Mouse (Mus musculus): Measurements from ENCODE around the gene Adap1.
A peak's percentile ranks its signal among the peaks of the same experiment; 100 is the strongest.

Gene Adap1

DNA sequence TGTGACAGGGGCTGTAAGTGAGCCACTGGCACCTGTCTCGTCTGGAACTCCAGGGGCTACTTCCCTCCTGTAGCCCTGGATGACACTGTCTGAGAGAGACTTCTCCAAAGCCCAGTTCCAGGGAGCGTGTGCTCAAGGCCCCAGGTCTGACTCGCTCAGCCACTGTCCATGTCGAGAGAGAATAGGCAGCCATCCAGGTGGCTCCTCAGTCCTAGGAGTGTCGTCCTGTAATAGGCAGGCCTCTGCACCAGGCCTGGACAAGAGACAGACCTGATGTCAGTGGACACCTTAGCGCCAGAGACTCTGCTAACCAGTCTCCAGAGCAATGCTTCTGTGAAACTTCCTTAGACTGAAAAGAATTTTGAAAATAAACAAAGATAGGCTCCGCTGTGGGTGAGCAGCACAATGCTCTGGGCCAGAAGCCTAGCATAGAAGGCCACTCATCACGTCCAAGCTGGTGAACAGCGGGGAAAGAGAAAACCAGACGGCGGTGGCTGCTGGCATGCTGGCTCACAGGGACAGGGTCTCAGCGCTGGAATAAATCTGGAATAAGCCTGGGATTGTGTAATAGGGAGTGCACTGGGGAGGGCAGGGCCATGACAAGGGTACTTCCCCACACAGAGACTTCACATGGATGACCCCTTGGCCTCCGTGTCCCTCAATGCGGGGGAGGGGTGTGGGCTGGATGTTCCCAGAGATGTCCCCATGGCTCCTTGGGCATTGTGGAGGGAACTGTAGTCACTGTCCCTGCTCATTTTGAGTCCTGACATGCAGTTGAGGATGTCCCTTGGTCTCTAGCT, 39.1 kb downstream of the Adap1 start:
- no peak for DNase-seq (ENCODE audit: extremely low spot score, low spot score)

- no peak for DNase-seq (ENCODE audit: extremely low spot score, low spot score)
These were observed 39.9 kb downstream of the Adap1 start for GRCm38 (mm10) chr5:139285383-139286067.

DNA sequence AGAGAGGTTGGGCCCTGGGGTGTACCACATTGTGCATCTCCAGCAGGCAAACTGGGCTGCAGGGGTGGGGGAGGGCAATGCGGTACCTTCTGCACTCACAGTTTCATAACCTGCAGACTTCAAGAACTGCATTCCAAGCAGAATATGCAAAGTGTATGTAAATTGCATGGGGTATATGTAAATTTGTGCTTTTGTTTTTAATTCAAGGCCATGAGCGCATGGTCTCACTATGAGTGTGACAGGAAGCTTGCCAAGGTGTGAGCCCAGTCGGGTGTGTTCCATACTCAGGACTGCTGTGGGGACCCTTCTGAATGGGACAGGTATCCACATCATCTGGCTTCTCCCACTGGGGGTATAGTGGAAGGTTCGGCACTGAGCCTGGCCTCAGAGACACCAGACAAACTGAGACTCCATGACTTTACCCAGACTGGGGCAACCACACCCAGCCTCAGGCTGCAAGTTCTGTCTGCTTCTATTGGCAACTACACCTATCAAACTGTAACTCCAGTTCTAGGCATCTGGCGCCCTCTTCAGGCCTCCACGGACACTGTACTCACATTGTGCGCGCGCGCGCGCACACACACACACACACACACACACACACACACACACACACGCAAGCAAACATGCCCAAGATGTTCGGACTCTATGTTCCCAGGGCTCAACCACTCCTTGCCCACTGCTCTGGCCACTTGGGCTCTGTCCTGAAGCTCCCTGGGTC, 41.8 kb downstream of the Adap1 start:
- DNase-seq (ENCODE audit: extremely low spot score, low spot score): no peak

GRCm38 (mm10) chr5:139282191-139282590, 43.2 kb downstream of the Adap1 start:
- DNase-seq (ENCODE audit: extremely low spot score, low spot score): peak; percentile 88

DNA sequence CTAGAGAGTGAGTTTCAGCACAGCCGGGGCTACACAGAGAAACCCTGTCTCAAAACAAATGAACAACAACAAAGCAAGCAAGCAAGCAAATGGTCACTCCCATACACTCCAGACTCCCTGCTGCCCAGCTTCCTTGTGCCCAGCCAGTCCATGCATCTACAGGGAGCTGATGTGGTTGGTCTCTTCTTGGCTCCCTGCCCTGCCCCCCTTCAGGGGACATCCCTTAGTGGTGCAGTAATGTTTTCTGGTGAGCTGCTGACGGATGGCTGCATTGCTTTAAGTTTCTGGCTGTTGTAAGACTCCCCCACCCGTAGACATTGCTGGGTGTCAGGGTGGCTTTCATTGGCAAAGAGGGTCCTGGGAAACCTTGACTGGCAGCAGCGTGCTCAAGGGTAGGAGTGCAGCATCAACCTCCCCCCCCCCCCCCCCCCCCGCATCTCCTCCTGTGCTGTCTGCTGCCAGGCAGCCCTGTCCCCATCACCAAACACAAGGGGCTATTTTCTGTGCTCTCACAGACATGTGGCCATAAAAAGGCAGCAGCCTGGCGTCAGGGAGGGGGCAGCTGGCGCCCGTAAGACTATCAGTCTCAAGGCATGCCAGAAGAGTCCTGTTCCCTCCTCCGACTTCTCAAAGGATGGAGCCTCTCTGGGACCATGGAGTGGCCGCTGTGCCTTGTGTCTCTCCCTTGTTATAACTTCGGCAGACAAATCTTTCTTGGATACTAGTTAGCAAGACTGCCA, 43.9 kb downstream of the Adap1 start:
- DNase-seq (ENCODE audit: extremely low spot score, low spot score): no peak

DNA sequence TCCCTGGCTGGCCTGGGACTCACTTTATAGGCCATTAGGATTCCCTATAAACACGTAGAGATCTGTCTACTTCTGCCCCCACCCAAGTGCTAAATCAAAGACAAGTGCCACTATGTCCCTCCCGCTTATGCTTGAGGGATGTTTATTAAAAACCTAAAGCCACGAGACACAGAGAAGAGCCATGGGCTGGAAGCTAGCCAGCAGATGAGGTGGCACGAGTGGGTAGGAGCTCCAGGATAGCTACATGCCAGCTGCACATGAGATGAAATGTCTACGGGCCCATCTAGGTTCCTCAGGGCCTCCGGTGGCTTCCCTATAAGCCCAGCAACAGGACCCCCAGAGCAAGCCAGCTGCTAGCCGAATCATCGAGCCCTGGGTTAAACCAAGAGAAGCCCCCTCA, 48.1 kb downstream of the Adap1 start:
- no peak for DNase-seq (ENCODE audit: extremely low spot score, low spot score)

DNA sequence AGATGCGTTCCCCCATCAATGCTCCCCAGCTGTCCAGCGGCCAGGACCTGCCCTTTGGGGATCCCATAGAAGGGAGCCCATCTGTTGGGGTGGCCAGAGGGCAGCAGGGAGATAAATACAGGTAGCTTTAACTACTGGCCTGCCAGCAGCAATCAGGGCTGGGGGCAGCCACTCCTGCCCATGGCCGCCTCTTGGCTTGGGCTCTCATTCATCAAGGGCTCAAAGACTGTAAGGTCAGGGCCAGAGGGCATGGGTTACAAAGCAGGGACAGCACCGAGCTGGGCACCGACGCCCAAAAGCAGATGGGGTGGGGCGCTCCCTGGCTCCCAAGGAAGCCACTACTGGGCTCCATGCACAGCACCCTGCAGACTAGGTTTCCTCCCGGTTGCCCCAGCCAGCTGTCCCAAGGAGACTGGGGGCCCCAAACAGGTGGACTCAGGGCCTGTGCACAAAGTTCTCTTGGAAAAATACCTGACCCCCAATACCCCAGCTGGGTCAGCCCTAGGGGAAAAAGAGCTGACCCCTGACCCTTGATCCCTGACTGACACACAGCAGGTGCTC, 53.3 kb downstream of the Adap1 start:
- no peak for DNase-seq (ENCODE audit: extremely low spot score, low spot score)

DNA sequence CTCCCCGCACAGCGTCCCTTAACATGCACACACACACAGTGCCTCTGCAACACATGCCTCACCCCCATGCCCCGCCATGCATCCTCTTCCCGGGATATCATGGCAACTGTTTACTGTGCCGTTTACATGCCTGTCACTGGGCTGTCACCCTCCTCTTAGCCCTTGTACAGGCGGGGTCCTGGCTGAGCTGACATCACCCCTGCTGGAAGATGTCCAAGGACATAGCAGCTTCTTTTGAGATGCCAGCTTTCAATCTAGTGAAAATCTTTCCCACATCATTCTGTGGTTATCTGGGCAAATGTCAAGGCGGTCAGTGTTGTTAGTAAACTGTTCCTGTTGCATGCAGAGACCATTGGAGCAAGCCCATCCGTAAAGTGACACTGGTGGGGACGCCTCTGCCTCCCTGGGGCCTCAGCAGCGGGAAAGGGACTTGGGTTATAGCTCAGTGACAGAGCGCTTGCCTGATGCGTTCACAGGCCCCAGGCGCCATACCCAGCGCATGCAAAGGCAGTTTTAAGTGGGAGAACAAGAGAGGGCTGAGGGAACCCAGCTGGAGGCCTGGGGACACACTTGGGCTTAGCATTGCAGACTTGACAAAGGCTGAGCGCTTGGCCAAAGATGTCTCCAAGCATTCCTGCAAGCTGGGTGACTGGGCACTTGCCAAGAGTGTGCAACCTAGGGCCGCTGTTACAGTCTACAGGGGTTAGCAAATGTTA, 54.5 kb downstream of the Adap1 start:
- DNase-seq (ENCODE audit: extremely low spot score, low spot score): no peak

- no peak for DNase-seq (ENCODE audit: extremely low spot score, low spot score)
These were observed 57.8 kb downstream of the Adap1 start for GRCm38 (mm10) chr5:139267661-139268060.

- no peak for DNase-seq (ENCODE audit: extremely low spot score, low spot score)
These were observed 64.0 kb downstream of the Adap1 start for GRCm38 (mm10) chr5:139261403-139261802.

- no peak for DNase-seq (ENCODE audit: extremely low spot score, low spot score)
These were observed 65.6 kb downstream of the Adap1 start for GRCm38 (mm10) chr5:139259853-139260252.

- DNase-seq (ENCODE audit: extremely low spot score, low spot score): no peak
These were observed 66.9 kb downstream of the Adap1 start for GRCm38 (mm10) chr5:139258371-139259035.

DNA sequence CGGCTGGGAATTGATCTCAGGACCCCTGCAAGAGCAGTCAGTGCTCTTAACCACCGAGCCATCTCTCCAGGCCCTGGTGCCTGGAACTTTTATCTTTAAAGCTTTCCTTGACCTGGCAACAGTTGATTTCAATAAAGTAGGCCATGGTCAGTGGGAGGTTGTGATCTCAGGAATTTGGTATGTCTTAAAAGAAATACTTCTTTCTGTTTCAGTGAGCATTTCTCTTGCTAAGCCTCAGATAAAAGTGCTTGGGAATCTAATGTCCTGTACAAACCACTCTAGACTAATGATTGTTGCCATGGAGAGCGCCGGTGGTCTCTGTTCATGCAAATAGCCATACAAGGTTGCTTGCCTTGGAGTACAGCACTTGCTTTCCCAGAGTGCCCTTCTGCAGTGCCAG, 67.6 kb downstream of the Adap1 start:
- DNase-seq (ENCODE audit: extremely low spot score, low spot score): no peak

DNA sequence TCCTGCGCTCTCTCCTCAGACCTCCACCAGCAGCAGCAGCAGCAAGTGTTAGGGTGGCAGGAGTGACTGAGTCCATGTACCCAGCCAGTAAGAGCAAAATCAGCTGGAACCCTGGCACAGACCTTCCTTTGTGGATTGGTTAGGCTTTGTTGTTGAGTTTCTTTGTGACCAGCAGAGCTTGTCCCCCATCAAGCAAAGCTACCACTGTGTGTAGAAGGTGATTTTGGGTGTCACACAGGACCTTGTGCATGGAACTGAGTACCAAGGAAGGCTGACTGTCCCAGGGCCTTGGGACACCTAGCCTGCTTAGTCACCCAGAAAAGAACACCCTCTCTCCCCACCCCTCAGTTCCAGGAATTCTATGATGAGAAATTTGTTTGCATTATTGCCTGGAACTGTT, 68.2 kb downstream of the Adap1 start:
- no peak for DNase-seq (ENCODE audit: extremely low spot score, low spot score)

GRCm38 (mm10) chr5:139256211-139256765, 69.1 kb downstream of the Adap1 start:
- DNase-seq (ENCODE audit: extremely low spot score, low spot score): no peak

GRCm38 (mm10) chr5:139255777-139256176, 69.6 kb downstream of the Adap1 start:
- DNase-seq (ENCODE audit: extremely low spot score, low spot score): no peak

DNA sequence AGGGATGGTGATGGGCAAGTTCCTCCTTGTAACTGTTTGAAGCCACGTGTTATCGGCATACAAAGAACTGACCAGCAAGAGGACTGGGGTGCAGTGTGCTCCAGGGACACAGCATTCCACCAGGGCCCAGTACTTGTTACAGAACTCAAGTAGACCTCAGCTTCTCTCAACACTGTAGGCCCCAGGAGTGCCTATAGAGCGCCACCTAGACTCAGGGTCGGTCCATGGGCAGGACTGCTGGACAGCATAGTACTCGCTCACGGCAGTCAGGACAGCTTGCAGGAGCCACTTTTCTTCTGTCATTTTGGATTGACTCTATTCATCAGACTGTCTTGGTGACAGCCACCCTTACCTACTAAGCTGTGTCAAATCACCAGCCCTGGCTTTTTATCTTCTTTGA, 70.5 kb downstream of the Adap1 start:
- no peak for DNase-seq (ENCODE audit: extremely low spot score, low spot score)

DNA sequence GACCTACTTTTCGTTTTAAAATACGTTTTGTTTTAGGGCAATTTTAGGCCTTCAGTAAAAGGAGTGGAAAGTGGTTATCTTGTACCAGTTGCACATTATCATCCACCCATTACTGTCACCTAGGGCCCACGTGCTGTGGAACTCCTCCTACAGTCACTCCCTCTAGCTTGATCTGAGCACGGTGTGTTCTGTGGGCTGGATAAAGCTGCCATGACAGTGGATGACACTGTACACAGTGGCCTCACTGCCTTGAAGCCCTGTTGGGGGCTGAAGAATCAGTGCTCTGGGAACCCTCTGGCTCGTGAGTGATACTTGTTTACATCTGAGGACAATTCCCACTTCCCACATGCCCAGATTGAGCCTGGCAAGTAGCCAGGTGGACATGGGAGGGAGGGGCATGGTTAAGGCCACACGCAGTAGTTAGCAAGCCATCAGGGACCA, 72.1 kb downstream of the Adap1 start:
- no peak for DNase-seq (ENCODE audit: extremely low spot score, low spot score)

DNA sequence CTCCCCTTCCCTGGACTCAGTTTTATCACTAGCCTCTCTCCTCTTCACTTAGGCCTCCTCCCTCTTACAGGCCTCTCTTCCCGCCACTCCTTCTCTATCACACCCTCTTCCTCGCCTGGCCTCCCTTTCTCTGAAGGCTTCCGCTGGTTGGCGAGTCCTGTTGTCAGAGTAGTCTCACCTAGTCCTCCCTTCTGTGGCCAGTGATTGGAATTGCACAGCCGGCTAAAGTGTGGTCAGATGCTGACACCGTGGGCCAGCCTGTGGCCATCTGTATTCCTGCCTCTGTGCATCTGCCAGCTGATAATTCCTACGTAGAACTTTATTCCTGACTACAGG, 72.5 kb downstream of the Adap1 start:
- DNase-seq (ENCODE audit: extremely low spot score, low spot score): no peak
